Mouse (Mus musculus): ENCODE results near the gene Dusp18. TPM values are rescaled to one million over a fixed set of nuclear protein-coding genes. Genes with fewer than 3 reads are reported as not detected.

Gene Dusp18
- polyA plus RNA-seq, 1 experiment from 2014 or later = 13.7 TPM

GRCm38 (mm10) chr11:3912875-3913271 is 17.8 kb downstream of the Dusp18 start:
- H3K4me1 ChIP-seq (ENCODE audit: control insufficient read depth, insufficient read depth, low read length) = peaks cover 8% of the 10 kb centered on the region
- 5% methylated on average over 16 of the region's 16 CpGs for WGBS
- no peaks in the 10 kb centered on the region for H3K36me3 ChIP-seq (ENCODE audit: control insufficient read depth, insufficient read depth, low read length)
- H3K27me3 ChIP-seq (ENCODE audit: control insufficient read depth, insufficient read depth, low read length) = peaks cover 11% of the 10 kb centered on the region
- H3K9me3 ChIP-seq (ENCODE audit: control insufficient read depth, low read length) = no peaks in the 10 kb centered on the region
- no peak for DNase-seq (ENCODE audit: low spot score)
- H3K4me3 ChIP-seq (ENCODE audit: low read depth, low read length) = peak overlapping the region; percentile 45
- H3K9ac ChIP-seq (ENCODE audit: low read length) = 0 out of 2 replicates have a peak overlapping the region, but pooled peaks have one; percentile 22
- no peak; the same call in 1 of the 2 replicates for ATAC-seq (ENCODE audit: insufficient number of reproducible peaks, low FRiP score, low TSS enrichment, low read depth)
- H3K4me2 ChIP-seq (ENCODE audit: low read depth, severe bottlenecking) = peak overlapping the region; percentile 83
- no peak overlapping the region for H3K27ac ChIP-seq (replicated peaks; ENCODE audit: low read depth, low read length)

- H3K4me2 ChIP-seq (ENCODE audit: low read depth, severe bottlenecking) = peak overlapping the region; percentile 83
- 0 out of 2 replicates have a peak overlapping the region, but pooled peaks have one; percentile 10 for H3K27ac ChIP-seq (replicated peaks; ENCODE audit: low read depth, low read length)
- peaks cover 8% of the 10 kb centered on the region for H3K4me1 ChIP-seq (ENCODE audit: control insufficient read depth, insufficient read depth, low read length)
- no peaks in the 10 kb centered on the region for H3K9me3 ChIP-seq (ENCODE audit: control insufficient read depth, low read length)
- WGBS = under 1% methylated on average over 63 of the region's 65 CpGs
- H3K4me3 ChIP-seq (ENCODE audit: low read depth, low read length) = peak overlapping the region; percentile 45
- ATAC-seq (ENCODE audit: insufficient number of reproducible peaks, low FRiP score, low TSS enrichment, low read depth) (peak; percentile 59), DNase-seq (ENCODE audit: low spot score) (peak; percentile 86)
- H3K27me3 ChIP-seq (ENCODE audit: control insufficient read depth, insufficient read depth, low read length) = peaks cover 11% of the 10 kb centered on the region
- H3K9ac ChIP-seq (ENCODE audit: low read length) = peak overlapping the region; percentile 50
- no peaks in the 10 kb centered on the region for H3K36me3 ChIP-seq (ENCODE audit: control insufficient read depth, insufficient read depth, low read length)
These were observed 18.5 kb downstream of the Dusp18 start for GRCm38 (mm10) chr11:3913316-3914108.

- ATAC-seq (ENCODE audit: insufficient number of reproducible peaks, low FRiP score, low TSS enrichment, low read depth) (peak; percentile 37; the same call in 1 of the 2 replicates), DNase-seq (ENCODE audit: low spot score) (peak; percentile 93)
- Histone ChIP-seq H3K36me3 (ENCODE audit: control insufficient read depth, insufficient read depth, low read length) (no peaks in the 10 kb centered on the region), H3K4me3 (ENCODE audit: low read depth, low read length) (peak within 1 kb of the TSS; percentile 45), H3K4me1 (ENCODE audit: control insufficient read depth, insufficient read depth, low read length) (peaks cover 8% of the 10 kb centered on the region), H3K9me3 (ENCODE audit: control insufficient read depth, low read length) (no peaks in the 10 kb centered on the region), H3K9ac (ENCODE audit: low read length) (peak within 1 kb of the TSS; percentile 50), H3K27me3 (ENCODE audit: control insufficient read depth, insufficient read depth, low read length) (peaks cover 11% of the 10 kb centered on the region), H3K4me2 (ENCODE audit: low read depth, severe bottlenecking) (peak within 1 kb of the TSS; percentile 83), H3K27ac (replicated peaks; ENCODE audit: low read depth, low read length) (0 out of 2 replicates have a peak within 1 kb of the TSS, but pooled peaks have one; percentile 10)
- WGBS = under 1% methylated on average over 28 of the region's 28 CpGs
These were observed 19.2 kb downstream of the Dusp18 start, which contains the start of gene Slc35e4 for GRCm38 (mm10) chr11:3914109-3914840. TSS of gene Slc35e4 (minus strand) at chr11:3914664.

GRCm38 (mm10) chr11:3918738-3919137 is 23.7 kb downstream of the Dusp18 start:
- no peak overlapping the region for H3K4me2 ChIP-seq (ENCODE audit: low read depth, severe bottlenecking)
- no peaks in the 10 kb centered on the region for H3K4me1 ChIP-seq (ENCODE audit: control insufficient read depth, insufficient read depth, low read length)
- WGBS = 73% methylated on average over 1 of the region's 1 CpGs
- H3K36me3 ChIP-seq (ENCODE audit: control insufficient read depth, insufficient read depth, low read length) = no peaks in the 10 kb centered on the region
- H3K4me3 ChIP-seq (ENCODE audit: low read depth, low read length) = no peak overlapping the region
- H3K27me3 ChIP-seq (ENCODE audit: control insufficient read depth, insufficient read depth, low read length) = no peaks in the 10 kb centered on the region
- H3K27ac ChIP-seq (replicated peaks; ENCODE audit: low read depth, low read length) = no peak overlapping the region
- ATAC-seq (ENCODE audit: insufficient number of reproducible peaks, low FRiP score, low TSS enrichment, low read depth) = no peak
- H3K9ac ChIP-seq (ENCODE audit: low read length) = no peak overlapping the region
- H3K9me3 ChIP-seq (ENCODE audit: control insufficient read depth, low read length) = no peaks in the 10 kb centered on the region
- DNase-seq (ENCODE audit: low spot score) = no peak

- H3K36me3 ChIP-seq (ENCODE audit: control insufficient read depth, insufficient read depth, low read length) = no peaks in the 10 kb centered on the region
- no peaks in the 10 kb centered on the region for H3K27me3 ChIP-seq (ENCODE audit: control insufficient read depth, insufficient read depth, low read length)
- H3K4me2 ChIP-seq (ENCODE audit: low read depth, severe bottlenecking) = no peak overlapping the region
- no peak overlapping the region for H3K27ac ChIP-seq (replicated peaks; ENCODE audit: low read depth, low read length)
- no peaks in the 10 kb centered on the region for H3K4me1 ChIP-seq (ENCODE audit: control insufficient read depth, insufficient read depth, low read length)
- H3K9ac ChIP-seq (ENCODE audit: low read length) = no peak overlapping the region
- no peak for DNase-seq (ENCODE audit: low spot score)
- H3K9me3 ChIP-seq (ENCODE audit: control insufficient read depth, low read length) = no peaks in the 10 kb centered on the region
- 90% methylated on average over 7 of the region's 7 CpGs for WGBS
- ATAC-seq (ENCODE audit: insufficient number of reproducible peaks, low FRiP score, low TSS enrichment, low read depth) = no peak
- H3K4me3 ChIP-seq (ENCODE audit: low read depth, low read length) = no peak overlapping the region
These were observed 25.4 kb downstream of the Dusp18 start for GRCm38 (mm10) chr11:3920476-3920875.

GRCm38 (mm10) chr11:3921281-3921850 is 26.3 kb downstream of the Dusp18 start:
- ATAC-seq (ENCODE audit: insufficient number of reproducible peaks, low FRiP score, low TSS enrichment, low read depth) (no peak), DNase-seq (ENCODE audit: low spot score) (peak; percentile 61)
- Histone ChIP-seq H3K9ac (ENCODE audit: low read length) (no peak overlapping the region), H3K9me3 (ENCODE audit: control insufficient read depth, low read length) (no peaks in the 10 kb centered on the region), H3K27me3 (ENCODE audit: control insufficient read depth, insufficient read depth, low read length) (no peaks in the 10 kb centered on the region), H3K4me2 (ENCODE audit: low read depth, severe bottlenecking) (no peak overlapping the region), H3K4me1 (ENCODE audit: control insufficient read depth, insufficient read depth, low read length) (no peaks in the 10 kb centered on the region), H3K36me3 (ENCODE audit: control insufficient read depth, insufficient read depth, low read length) (no peaks in the 10 kb centered on the region), H3K27ac (replicated peaks; ENCODE audit: low read depth, low read length) (no peak overlapping the region), H3K4me3 (ENCODE audit: low read depth, low read length) (no peak overlapping the region)
- 34% methylated on average over 8 of the region's 8 CpGs for WGBS

GRCm38 (mm10) chr11:3922115-3922514 is 27.1 kb downstream of the Dusp18 start:
- H3K27ac ChIP-seq (replicated peaks; ENCODE audit: low read depth, low read length) = no peak overlapping the region
- H3K27me3 ChIP-seq (ENCODE audit: control insufficient read depth, insufficient read depth, low read length) = no peaks in the 10 kb centered on the region
- 92% methylated on average over 9 of the region's 9 CpGs for WGBS
- DNase-seq (ENCODE audit: low spot score) = no peak
- H3K36me3 ChIP-seq (ENCODE audit: control insufficient read depth, insufficient read depth, low read length) = no peaks in the 10 kb centered on the region
- no peaks in the 10 kb centered on the region for H3K4me1 ChIP-seq (ENCODE audit: control insufficient read depth, insufficient read depth, low read length)
- H3K9me3 ChIP-seq (ENCODE audit: control insufficient read depth, low read length) = no peaks in the 10 kb centered on the region
- ATAC-seq (ENCODE audit: insufficient number of reproducible peaks, low FRiP score, low TSS enrichment, low read depth) = no peak
- H3K9ac ChIP-seq (ENCODE audit: low read length) = no peak overlapping the region
- H3K4me3 ChIP-seq (ENCODE audit: low read depth, low read length) = no peak overlapping the region
- H3K4me2 ChIP-seq (ENCODE audit: low read depth, severe bottlenecking) = no peak overlapping the region

- Histone ChIP-seq H3K9me3 (ENCODE audit: control insufficient read depth, low read length) (no peaks in the 10 kb centered on the region), H3K36me3 (ENCODE audit: control insufficient read depth, insufficient read depth, low read length) (no peaks in the 10 kb centered on the region), H3K9ac (ENCODE audit: low read length) (no peak overlapping the region), H3K4me1 (ENCODE audit: control insufficient read depth, insufficient read depth, low read length) (no peaks in the 10 kb centered on the region), H3K27ac (replicated peaks; ENCODE audit: low read depth, low read length) (no peak overlapping the region), H3K4me2 (ENCODE audit: low read depth, severe bottlenecking) (no peak overlapping the region), H3K4me3 (ENCODE audit: low read depth, low read length) (no peak overlapping the region), H3K27me3 (ENCODE audit: control insufficient read depth, insufficient read depth, low read length) (no peaks in the 10 kb centered on the region)
- ATAC-seq (ENCODE audit: insufficient number of reproducible peaks, low FRiP score, low TSS enrichment, low read depth) (no peak), DNase-seq (ENCODE audit: low spot score) (no peak)
- WGBS = 90% methylated on average over 6 of the region's 6 CpGs
These were observed 27.7 kb downstream of the Dusp18 start for GRCm38 (mm10) chr11:3922731-3923130.
